Mouse (Mus musculus): ENCODE measurements around the gene Grin3b. TPM values are rescaled to one million over a fixed set of nuclear protein-coding genes. Genes with fewer than 3 reads are reported as not detected.

The Grin3b gene
- total RNA-seq, 2 experiments from 2014 or later: 0.27 to 0.36 TPM

GRCm38 (mm10) chr10:79966886-79967400, 3.6 kb upstream of the Grin3b start:
- peak; percentile 51 for DNase-seq

GRCm38 (mm10) chr10:79968181-79968580, 2.3 kb upstream of the Grin3b start:
- no peak for DNase-seq

DNA sequence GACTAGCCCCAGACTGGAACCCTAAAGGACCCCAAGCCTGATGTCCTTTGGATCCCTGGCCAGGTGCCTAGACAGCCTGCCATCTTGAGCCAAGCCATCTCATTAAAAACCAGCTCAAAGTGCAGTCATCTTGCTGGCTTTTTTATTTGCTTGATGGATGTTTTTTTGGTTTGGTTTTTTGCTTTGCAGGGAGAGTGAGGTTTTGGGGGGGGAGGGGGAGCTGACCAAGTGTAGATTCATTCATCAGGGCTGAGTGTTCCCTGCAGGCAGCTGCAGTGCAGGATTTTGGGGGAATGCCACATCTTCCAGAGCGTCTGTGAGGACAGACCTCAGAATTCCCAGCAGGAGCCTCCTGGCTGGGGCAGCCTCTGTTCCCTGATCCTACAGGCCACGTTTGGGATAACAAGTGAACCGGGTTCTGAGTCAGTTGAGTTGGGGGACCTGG, 1.4 kb upstream of the Grin3b start:
- DNase-seq: no peak

GRCm38 (mm10) chr10:79971183-79971497, 625 bp downstream of the Grin3b start:
- no peak for DNase-seq

DNA sequence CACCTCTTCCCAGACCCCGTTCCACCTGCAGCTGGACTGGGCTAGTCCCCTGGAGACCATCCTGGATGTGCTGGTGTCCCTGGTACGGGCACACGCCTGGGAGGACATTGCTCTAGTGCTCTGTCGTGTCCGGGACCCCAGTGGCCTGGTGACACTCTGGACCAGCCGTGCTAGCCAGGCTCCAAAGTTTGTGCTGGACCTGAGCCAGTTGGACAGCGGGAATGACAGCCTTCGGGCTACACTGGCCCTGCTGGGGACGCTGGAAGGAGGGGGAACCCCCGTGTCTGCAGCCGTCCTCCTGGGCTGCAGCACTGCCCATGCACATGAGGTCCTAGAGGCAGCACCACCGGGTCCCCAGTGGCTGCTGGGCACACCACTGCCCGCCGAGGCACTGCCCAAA, 2.3 kb downstream of the Grin3b start:
- peak; percentile 60 for DNase-seq

- DNase-seq: no peak
Measured at GRCm38 (mm10) chr10:79974087-79974486, 3.6 kb downstream of the Grin3b start.

DNA sequence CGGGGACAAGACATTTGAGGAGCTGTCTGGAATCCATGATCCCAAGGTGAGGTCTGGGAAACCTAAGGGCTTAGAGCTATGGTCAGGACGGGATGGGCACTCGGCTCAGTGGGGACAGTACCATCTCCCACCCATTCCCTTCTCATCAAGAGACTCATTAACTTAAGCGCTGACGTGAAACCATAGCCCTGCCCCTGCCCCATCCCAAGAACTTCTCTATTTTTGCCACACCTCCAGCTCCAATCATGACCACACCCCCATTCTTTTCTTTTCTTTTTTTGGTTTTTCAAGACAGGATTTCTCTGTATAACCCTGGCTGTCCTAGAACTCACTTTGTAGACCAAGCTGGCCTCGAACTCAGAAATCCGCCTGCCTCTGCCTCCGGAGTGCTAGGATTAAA, 4.2 kb downstream of the Grin3b start:
- DNase-seq: no peak

GRCm38 (mm10) chr10:79976071-79976721, 5.7 kb downstream of the Grin3b start:
- DNase-seq: no peak

GRCm38 (mm10) chr10:79976722-79977107, 6.2 kb downstream of the Grin3b start:
- no peak for DNase-seq

GRCm38 (mm10) chr10:79977324-79977723, 6.8 kb downstream of the Grin3b start:
- DNase-seq: no peak

- no peak for DNase-seq
Measured at GRCm38 (mm10) chr10:79978061-79978460, 7.5 kb downstream of the Grin3b start.

- DNase-seq: no peak
Measured at GRCm38 (mm10) chr10:79979401-79980155, 9.1 kb downstream of the Grin3b start.

- no peak for DNase-seq
Measured at GRCm38 (mm10) chr10:79983205-79983604, 12.7 kb downstream of the Grin3b start.

GRCm38 (mm10) chr10:79983670-79984069, 13.2 kb downstream of the Grin3b start:
- peak; percentile 78 for DNase-seq

DNA sequence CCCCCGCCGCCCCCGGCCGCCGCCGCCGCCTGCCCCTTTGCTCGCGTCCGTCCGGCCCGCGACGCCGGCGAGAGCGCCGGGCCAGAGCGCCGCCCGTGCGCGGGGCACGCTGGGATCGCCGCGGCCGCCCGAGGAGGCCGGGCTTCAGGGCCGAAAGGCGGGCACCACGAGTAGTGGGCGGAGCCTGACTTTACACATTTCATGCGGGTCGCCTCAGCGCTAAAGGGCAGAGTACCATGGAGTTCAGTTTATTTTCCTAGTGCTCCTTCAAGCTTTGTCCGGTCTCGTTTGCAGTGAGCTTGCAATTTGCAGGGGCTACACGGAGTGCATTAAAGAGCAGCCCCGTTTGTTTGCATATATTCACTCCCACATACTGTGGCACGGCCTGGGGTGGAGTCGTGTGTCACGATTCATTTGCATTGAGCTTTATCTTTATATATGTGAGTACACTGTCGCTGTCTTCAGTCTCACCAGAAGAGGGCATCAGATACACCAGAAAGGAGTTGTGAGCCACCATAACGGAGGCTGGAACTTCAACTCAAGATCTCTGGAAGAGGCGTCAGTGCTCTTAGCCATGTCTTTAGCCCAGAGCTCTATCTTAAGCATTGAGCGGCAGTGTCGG, 13.8 kb downstream of the Grin3b start, which contains the start of gene Tmem259:
Gene Tmem259 (minus strand): TSS at position 136 of the 622 bp plus-strand sequence.
- peak; percentile 94 for DNase-seq

DNA sequence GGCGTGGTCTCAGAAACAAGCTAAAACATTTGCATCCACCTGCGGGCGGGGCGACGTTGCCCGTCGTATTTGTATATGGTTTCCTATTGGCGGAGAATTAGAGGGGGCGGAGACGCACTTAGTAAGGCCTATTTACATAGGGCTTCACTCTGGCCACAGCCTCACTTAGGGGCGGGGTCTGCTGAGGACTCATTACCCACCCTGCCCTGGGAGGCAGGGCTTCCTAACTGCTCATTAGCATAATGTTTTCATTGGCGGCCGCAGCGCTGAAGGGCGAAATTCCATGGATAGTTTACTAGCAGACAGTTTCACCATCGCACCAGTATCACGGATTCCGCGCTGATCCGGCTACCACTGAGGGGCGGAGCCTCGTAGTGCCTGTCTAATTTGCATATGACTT, 14.4 kb downstream of the Grin3b start:
- peak; percentile 94 for DNase-seq

GRCm38 (mm10) chr10:79985334-79986231, 15.1 kb downstream of the Grin3b start:
- peak; percentile 63 for DNase-seq

DNA sequence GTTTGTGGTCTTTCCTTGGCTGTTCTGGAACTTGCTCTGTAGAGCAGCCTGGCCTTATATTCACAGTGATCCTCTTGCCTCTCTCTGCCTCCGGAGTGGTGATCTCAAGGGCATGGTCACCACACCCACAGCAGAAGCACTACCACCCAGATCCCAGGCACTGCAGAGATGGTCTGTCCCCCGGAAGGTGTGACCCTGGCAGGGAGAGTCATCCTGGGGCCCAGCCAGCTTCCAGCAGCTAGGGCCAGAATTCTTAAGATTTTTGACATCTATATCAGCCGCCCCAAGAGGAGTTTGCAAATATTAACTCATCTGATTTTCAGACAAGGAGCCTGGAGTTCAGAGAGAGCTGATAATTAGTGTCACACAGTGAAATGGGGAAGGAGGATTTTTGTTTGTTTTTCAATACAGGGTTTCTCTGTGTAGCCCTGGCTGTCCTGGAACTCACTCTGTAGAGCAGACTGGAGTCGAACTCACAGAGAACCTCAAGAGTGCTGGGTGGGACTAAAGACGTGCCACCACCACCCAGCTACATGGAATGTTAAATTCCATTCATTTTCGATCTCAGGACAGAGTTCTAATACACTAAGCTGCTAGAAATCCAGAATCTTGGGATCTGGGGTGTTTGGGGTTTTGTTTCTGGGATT, 15.8 kb downstream of the Grin3b start:
- peak; percentile 78 for DNase-seq

GRCm38 (mm10) chr10:79986963-79987362, 16.4 kb downstream of the Grin3b start:
- DNase-seq: peak; percentile 92

- no peak for DNase-seq
Measured at GRCm38 (mm10) chr10:79987771-79988505, 17.4 kb downstream of the Grin3b start.
